Mouse (Mus musculus) embryo, embryonic 10.5 days (tissue): ENCODE data around the gene Msn.

Experiments used
- DNase-seq: peaks from one replicate; pipeline ENCODE4 v3.0.0-alpha.2; 2015; ENCODE audit warnings: low spot score

Msn gene

DNA sequence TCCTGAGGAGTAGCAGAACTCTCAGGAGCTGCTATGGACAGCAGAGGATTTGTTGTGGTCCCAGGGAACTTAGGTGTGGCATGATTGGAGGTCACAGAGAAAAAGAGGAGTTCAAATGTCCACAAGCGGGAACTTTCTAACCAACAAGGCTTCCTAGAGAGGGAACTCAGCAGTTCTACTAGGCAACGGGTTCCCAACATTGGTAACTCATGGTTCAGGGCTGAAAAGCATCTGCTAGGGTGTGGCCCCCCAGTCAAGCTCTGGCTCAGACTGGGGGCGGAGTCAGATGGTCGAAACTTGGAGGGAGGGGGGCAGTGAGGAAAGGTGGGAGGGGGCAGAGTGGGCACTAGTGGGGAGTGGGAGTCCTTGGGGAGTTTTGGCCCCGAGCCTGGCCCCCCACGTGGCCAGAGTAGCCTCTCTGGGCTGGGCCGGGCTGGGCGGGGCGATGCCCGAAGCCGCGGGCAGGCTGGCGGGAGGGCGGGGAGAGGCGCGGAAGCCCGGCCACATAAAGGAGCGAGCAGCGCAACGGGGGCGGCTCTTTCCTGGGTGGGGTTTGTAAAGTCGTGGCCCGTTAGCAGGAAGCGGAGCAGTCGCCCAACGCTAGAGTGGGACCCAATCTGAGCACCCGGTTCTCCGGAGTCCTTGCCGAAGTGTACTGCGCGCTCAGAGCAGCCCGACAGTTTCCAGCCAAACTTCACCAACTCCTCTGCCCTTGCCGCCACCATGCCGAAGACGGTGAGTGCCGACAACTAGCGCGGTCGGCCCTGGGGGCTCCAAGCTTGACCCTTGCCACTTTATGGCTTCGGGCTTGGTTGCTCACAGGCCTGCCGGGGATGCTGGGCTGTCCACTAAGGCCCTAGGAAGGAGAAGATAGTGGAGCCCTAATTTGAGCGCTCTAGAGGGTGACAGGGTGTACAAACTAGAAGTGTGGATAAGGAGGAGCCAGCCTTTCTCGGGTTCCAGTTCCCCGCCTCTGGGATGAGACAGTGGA is at the start of gene Msn:
Msn (plus strand) TSS at position 534 of the 991 bp plus-strand sequence.
- peak; percentile 63 for DNase-seq

DNA sequence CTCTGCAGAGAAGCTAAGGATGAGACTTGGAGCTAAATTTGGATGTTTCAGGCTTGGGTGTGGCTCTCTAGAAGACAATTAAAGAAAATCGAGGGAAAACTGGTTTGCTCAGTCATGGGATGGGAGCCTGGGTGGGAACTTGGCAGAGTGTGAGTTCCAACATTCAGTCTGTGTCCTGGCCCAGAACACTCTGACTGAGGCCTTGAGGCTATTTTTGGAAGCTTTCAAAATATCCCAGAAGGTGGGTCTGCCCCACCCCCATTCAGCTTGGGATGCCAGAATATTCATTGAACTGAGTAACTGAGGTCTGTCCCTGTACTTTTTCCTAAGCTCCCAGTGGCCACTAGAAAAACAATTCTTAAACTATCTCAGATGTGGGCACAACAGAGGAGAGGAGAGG is 43.0 kb upstream of the Msn start:
- peak; percentile 1 for DNase-seq

DNA sequence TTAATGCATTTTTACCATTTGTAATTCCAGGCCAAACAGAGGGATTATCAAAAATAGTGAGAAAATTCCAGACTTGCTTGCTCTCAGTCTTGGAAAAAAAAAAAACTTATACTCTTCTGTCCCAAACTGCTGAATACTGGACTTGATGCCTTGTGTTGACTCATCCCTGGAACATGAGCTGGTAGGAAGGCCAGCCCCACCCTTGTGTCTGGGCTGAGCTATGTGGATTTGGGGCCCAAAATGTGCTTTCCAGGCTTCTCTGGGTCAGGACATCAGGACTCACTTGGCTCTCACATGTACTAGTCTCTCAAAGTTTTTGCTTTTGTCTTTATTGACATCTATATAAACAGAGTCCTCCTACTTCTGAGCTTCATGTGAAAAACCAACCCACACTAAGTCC is 18.1 kb upstream of the Msn start:
- no peak for DNase-seq

DNA sequence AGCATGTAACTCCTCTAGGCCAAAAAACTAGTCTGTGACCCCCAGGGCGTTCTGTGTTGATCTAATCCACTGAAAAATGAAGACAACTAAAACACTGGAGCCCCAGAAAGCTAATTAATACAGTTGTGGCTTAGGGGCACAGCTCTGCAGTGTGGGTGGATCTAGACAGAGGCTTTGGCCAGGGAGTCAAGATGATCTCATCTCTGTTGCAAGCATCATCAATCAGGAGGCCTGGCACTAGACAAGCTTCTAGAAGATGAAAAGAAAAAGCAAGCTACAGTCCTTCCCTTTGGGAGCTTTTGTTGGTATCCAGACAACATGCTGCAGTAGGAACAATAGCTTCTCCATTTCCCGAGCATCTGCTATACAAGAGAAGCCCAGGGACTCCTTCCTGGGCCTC is 9.6 kb upstream of the Msn start:
- no peak for DNase-seq

DNA sequence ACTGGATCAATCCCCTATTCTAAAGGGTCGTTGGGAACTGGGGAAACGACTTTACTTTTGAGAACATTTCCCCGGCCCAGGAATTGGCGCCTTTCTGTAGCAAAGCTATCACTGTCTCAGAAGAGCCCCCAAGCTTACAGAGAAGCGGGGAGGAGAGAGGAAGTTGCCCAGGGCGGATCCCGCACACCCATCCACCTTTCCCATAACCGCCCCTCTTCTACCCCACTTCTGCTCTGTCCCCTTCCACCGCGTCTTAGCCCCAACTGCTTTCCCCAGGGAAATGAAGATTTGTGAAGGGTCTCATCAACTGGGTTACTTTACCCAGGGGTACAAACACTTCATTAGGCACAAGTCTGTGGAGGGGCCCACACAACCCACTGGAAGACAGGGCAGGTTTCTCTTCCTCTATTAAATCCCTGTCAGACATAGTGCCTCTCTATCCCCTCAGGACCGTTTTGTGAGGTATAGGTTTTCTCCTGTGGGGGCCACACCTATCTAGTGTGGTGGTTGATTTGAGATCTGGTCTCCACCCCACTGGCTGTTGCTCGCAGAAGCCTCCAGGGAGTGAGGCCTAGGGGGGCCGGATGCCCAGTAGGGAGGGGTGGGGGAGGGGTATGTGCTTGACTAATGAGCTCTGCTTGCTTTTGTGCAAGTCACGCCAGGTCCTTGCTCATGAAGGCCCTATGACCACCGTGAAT is 820 bp downstream of the Msn start:
- peak; percentile 71 for DNase-seq

DNA sequence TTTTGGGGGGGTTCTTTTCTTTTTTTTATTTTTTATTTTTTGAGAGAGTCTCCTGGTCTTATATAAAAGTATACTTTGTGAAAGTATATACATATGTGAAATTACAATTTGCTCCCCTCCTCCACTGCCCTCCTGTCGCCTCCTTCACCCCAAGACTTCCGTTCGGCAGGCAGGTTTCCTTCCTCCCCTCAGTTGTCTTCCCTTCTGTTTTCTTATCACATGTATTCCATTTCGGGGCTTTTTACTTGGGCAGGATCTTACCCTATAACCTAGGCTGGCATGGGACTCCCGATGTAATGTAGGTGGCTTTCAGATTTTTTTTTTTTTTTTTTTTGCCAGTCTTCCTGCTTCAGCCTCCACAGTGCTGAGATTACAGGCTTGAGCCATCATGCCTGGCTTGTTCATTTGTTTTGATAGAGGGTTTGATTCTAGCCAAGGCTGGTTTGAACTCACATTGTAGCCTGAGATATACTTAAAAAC is 1.7 kb downstream of the Msn start:
- DNase-seq, result no peak

DNA sequence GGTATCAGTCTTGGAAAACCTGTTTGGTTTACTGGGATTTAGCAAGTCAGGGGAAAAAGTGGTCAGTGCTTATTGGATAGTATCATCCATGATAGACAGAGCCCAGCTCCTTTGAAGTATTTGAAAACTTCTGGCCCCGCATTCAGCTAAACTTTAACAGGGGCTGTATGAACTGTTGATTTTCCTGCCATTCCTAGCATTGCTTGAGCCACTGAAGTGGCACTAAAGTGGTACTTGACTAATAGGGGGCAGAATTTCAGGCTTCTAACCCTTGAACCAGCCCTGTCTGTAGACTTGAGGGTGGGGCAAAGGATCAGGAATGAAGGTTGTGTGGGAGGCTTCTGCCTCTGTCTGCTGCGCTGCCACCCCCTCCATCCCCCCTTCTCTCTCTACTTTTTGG is 3.2 kb downstream of the Msn start:
- no peak for DNase-seq

DNA sequence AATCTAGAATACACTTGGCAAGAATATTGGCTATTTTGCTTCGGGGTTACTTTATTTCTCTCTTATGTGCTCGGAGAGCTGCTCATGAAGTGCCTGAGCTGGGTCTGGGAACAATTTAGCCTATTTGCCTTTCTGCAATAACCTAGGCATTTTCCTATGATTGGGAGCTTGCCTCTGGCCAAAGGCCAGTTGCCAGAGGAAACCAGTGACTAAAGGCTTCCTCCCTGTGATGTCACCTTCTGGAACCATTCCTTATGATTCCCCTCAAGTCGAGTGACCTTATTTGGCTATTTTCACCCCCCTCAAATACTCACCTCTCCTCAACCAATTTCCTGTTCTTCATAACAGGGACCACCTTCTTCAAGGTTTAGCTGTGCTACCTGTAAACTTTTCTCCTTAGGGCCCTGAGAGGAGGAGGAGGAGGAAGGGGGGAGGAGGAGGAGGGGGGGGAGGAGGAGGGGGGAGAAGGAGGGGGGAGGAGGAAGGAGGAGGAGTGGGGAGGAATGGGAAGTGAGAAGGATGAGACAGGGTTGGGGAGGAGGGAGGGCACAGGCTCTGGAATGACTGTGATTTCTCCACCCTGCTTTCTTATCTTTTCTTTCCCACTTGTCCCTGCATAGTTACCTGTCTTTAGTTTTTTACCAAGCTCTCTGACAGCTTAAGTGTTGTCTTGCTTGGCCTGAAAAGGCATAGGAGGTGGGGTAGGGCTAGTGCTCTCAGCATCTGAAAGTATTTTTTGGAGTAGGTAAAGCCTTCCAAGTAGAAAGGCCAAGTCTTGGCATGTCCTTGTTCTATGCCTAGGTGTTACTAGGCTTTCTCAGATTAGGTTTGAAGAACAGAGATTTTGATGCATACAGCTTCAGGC is 11.8 kb downstream of the Msn start:
- DNase-seq, result no peak

DNA sequence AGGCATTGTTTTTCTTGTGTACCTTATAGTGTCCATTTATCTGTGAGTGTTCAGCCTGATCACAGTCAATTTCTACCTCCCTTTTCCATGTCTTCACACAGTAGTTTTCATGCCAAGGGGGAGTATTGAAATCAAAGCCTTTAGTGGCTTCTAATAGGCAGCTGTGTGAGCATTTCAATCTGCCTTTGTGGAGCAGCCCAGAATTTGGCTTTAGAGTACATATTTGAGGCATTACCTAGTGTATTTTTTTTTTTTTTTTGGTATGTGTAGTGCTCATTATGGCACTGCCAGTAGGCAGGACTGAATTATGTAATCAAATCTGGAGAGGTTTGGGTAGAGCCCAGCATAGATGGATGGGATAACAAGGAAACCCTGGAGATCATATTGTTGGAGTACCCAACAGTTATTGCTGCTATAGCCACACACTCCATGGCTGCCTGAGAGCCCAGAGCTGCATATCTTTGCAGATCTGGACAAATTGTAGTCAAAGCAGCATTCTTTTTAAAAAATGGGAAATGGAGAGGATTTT is 17.3 kb downstream of the Msn start:
- no peak for DNase-seq

DNA sequence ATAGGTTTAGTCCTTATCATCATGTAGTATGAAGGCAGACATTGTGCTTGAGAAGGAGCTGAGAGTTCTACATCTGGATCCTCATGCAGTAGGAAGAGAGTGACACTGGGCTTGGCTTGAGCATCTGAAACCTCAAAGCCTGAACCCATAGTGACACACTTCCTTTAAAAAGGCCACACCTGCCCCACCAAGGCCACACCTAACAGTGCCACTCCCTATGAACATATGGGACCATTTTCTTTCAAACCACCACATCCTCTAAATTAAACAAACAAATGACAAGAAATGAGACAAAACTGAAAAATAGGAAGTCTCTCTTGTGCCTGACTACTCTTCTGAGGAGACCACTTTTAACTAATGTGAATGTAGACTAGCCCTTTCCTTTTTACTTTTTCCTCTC is 19.7 kb downstream of the Msn start:
- no peak for DNase-seq

DNA sequence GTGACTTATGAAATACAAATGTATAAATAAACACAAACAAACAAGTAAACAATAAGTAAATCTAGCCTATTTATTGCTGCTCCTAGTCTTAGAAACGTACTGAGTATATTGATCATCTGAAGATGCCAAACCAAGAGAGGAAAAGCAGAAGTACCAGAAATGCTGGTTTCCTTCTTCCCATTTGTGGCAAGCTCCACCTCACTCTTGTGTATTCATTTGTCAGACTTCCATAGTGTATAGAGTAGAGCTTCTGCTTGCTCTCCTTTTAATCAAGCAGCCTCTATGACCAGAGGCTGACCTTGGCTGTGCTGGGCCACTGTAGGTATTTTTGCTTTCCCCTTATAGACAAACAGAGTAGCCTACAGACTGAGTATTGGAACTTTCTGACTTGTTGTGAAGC is 21.5 kb downstream of the Msn start:
- DNase-seq, result no peak

DNA sequence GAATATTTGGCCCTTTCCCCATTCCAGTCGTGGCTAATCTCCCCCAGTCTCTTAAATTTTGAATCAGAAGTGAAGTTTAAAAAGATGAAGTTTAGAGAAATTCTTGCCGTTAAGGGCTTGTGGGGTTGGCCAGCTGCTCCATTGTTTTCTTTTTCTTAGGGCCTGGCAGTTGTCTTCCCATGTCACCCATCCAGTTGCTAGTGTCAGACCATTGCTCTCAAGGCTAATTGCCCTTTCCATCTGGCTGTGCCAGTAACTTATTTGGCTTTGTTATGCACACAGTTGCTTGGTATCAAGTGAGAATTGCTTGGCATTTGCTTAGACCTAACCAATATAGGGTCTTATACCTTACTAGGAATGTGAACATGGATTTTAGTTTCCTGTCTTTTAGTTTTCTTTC is 24.2 kb downstream of the Msn start:
- DNase-seq, result no peak

DNA sequence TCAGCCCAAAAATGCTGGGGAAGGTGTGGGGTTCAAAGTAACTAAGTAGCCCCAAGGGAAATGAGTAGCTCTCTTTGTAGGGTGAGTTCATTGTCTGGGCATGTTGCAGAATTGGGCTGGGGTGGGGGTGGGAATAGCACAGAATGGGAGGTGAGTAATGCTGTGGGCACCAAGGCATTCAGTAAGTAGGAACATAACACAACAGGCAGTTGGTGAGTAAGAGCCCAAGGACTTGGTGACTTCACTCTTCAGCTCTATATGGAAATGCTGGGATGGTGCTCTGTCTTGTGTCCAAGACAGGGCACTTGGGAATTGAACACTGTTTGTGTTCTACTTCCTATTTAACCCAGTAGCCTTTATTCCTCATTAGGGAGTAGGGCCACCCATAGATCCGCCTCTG is 26.1 kb downstream of the Msn start:
- no peak for DNase-seq

DNA sequence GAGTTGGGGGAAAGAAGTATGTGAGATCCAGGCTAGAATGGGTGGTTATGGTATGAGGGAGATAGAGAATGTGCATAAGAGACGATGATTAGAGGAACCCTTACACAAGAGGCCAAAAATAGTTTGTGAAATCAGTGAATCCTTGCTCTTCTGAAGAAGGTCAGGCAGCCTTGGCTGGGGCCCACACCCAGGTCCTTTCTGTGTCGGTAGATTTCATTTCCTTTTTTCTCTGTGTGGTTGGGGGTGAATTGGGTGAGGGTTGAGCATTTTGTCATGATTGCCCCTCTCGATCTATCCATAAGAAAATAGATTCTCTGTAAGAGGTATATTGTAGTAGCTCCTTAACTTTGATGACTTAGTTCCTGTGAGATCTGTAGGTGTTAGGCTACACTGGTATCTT is 31.0 kb downstream of the Msn start:
- DNase-seq, result no peak

DNA sequence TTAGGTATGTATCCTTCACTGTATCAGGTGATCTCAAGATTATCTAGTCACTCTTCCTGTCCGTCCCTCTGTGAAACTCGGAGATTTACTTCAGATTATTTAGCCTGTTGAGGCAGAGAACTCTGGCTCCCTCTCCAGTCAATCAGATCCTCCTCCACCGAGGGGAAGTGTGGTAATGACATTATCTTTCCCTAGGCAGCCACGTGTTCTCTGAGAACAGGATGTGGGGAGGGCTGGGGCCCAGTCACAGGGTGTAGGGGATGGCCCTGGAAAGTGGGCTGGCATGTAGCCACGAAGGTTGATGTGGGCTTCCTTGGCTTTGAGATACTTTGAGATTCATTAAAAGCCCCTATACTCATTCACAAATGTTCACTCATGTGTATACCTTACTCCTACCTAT is 34.3 kb downstream of the Msn start:
- peak; percentile 19 for DNase-seq

DNA sequence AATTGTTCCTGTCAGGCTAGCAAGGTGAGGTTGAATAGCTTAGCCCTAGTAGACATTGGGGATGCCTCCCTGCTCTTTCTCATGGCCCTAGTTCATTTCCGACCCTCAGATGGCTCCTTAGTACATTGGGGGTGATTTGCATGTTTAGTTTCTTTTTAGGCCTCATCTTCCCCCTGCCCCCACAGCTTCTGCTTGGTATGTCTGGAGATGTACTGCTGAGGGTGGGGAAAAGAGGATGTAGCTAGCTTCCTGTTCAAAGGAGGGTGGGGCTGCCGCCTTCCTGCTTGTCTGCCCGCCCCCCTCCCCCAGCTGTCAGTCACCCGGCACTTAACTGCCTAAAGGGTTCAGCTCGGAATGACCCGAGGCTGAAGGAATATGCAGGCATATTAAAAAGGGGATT is 34.8 kb downstream of the Msn start:
- DNase-seq, result no peak

DNA sequence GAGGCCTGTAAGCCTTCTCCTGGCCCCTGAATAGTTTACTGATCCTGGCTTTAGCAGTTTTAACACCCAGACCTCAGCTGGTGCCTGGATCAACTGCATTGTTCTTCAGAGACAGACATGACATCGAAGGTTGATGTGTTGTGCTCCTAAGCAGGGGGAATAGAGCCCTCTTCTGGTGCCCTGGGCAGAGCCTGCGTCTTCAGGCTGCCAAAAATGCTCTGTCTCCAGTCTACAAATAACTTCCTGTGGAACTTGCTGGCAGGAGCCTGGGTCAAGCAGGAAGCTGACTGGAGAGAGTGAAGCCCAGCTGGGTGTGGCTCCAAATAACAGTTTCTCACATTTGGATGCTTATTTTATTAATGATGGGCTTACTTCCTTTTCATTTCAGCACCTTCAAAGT is 37.4 kb downstream of the Msn start:
- peak; percentile 4 for DNase-seq

DNA sequence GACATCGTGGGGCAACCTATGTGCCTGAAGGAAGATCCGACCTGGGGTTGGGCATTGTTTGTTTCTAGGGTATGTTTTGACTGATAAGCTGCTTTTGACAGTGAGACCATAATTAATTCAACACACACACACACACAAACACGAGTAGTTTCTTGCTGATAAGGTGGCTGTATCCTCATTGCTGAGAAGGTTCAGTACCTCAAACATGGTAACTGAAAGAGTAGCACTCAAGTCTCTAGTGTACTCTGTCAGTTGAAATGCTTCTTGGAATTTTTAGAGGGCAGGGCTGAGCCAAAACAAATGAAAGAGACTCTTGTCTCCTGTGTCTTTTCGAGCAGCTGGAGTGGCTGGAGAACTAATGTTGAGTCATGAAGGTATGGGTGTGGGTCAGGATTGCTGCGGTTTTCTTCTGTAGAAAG is 38.4 kb downstream of the Msn start:
- DNase-seq, result no peak

DNA sequence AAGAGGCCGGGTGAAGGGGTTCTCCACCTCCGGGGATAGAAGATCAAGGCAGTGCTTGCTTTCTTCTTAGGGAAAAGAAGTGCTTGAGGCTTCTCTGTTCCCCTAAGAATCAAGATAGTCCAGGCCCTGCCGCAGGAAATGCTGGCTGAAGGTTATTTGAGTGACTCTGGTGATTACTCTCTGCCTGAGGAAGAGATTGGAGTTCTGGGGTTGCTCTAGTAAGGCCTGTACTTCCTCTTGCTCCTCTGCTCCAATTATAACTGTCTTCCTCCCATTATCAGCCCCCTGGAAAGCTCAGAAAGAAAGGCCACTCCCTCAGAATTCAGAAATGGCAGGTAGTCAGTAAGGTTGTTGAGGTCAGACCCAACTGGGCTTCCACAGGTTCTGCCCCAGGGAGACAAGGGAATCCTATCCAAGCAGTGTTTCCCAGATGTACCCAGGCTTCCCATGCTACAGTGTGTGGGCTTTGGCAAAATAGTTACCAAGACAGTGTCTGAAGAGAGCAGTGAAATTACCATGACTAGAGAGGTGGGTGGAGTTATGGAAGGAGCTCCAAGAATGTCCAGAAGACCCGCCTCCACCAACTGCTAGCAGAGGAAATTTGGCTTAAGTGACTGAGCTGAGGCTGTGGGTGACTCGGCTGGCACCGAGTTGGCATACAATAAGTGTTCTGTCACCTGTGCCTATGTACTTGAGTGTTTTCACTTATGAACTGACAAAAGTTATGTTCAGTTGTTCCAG is 39.2 kb downstream of the Msn start:
- no peak for DNase-seq

DNA sequence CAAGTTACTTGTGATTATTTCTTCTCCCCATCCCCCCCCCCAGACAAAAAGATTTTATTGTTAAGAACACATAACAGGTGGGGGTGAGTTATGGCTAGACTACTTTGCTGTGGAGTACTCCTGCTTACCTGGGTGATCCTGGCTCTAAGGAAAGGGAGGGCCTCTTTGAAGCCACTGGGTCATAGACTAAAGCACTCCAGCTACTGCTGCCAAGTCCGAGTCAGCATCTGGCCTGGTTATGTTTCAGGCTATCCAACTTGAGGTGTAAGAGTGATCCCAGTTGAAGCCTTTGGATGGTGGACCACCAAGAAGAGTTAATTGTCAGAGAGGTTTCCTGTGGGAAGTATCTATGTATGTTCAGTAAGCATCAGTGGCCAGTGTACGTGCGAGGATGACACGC is 39.7 kb downstream of the Msn start:
- no peak for DNase-seq

DNA sequence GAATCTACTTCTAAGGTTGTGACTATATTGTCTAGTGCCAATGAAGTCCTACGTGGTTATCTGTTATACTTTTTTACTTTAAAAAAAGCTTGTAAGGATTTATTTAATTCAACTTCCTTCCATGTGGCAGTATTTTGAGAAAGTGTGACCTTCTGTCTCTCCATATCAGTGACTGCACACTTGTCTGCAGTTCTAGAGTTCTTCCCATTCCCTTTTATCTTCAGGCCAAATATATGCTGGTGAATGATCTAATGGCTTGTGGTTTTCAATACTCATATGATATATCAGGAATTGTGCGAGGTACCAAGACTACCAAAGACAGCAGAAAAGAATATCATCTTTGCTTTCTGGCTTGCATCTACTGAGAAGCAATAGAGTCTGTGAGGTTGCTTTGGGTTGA is 43.4 kb downstream of the Msn start:
- no peak for DNase-seq
